ENCODE assay signal across 8 mouse cellular contexts in the genomic region with DNA sequence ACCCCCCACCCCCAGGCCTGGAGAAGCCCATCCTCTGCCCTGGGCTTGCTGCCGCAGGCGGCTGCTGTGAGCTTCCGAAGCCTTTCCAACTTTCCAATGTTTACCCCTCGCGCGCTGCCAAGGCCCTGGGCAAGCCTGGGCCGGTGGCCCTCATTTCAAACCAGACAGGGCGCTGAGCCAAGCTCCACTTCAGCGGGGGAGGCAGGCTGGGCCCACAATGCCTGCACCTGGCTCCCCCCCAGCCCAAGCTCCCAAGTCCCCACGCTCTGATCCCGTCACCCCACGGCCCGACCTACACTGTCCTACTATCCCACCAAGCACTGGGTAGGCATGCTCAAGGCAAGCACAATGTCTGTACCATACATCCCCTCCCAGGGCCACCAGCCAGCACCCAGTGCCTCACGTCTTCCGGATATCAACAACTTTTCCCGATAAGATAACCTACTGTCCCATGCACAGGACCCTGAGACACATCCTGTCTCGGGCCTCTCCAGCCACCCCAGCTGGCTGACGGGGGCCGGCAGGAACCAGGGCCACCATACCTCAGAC. TPM values are rescaled to one million over a fixed set of nuclear protein-coding genes. Genes with fewer than 3 reads are reported as not detected.
A peak's percentile ranks its signal among the peaks of the same experiment; 100 is the strongest.
DNase-seq lines count a peak whose midpoint lies in the region; ATAC-seq and TF ChIP-seq lines count a peak whose summit lies in the region.

No protein-coding gene starts in this region.

- DNase-seq in cerebellum, adult 11-12 months, result peak; percentile 93
- peak; percentile 68 to 79 for DNase-seq in frontal cortex, postnatal 10 days (ENCODE audit: low spot score in 2 of 2)
- no peak for DNase-seq in hindbrain, embryonic 11.5 days (ENCODE audit: low spot score)
- DNase-seq in layer of hippocampus, postnatal 10 days (ENCODE audit: low spot score in 2 of 2), result peak; percentile 87 to 90
- peak; percentile 91 for DNase-seq in lung, postnatal 10 days
- peak; percentile 83 for DNase-seq in right cerebral cortex, postnatal 4 days
- DNase-seq in B cell, adult 2 months, result no peak

- 77% methylated on average over 16 of the region's 19 CpGs for WGBS in hindbrain, embryonic 11.5 days

- no peaks in the 10 kb centered on the region for H3K9me3 ChIP-seq in E14TG2a.4 (ENCODE audit: low read length)
- H3K9me3 ChIP-seq in hindbrain, embryonic 11.5 days (ENCODE audit: control insufficient read depth, low read length), result no peaks in the 10 kb centered on the region

- TF ChIP-seq CTCF in E14TG2a.4 (conservative IDR thresholded peaks at IDR 0.05; ENCODE audit: low read length), result no peak

- peaks cover 3% of the 10 kb centered on the region; the same call in 1 of the 2 replicates for H3K36me3 ChIP-seq in E14TG2a.4 (ENCODE audit: insufficient read depth, low read length)
- H3K36me3 ChIP-seq in hindbrain, embryonic 11.5 days (ENCODE audit: control insufficient read depth, insufficient read depth, low read length), result no peaks in the 10 kb centered on the region

- no peak for ATAC-seq in hindbrain, embryonic 11.5 days (ENCODE audit: low FRiP score)

- H3K27ac ChIP-seq in hindbrain, embryonic 11.5 days (ENCODE audit: low read depth, low read length), result peak overlapping the region; percentile 99

- H3K9ac ChIP-seq in hindbrain, embryonic 11.5 days (ENCODE audit: low read depth, low read length), result peak overlapping the region; percentile 57

- peaks cover 78% of the 10 kb centered on the region for H3K4me1 ChIP-seq in E14TG2a.4 (replicated peaks; ENCODE audit: low read depth, low read length)
- peaks cover 50% of the 10 kb centered on the region for H3K4me1 ChIP-seq in hindbrain, embryonic 11.5 days (replicated peaks; ENCODE audit: control insufficient read depth, insufficient read depth, low read length)

- H3K4me3 ChIP-seq in E14TG2a.4 (replicated peaks; ENCODE audit: low read length), result peak overlapping the region; percentile 56
- H3K4me3 ChIP-seq in hindbrain, embryonic 11.5 days (ENCODE audit: low read depth, low read length), result 0 out of 2 replicates have a peak overlapping the region, but pooled peaks have one; percentile 1

- H3K27me3 ChIP-seq in E14TG2a.4 (ENCODE audit: insufficient read depth, low read length), result no peaks in the 10 kb centered on the region
- H3K27me3 ChIP-seq in hindbrain, embryonic 11.5 days (ENCODE audit: control insufficient read depth, insufficient read depth, low read length), result no peaks in the 10 kb centered on the region

- peak overlapping the region; percentile 46 for H3K4me2 ChIP-seq in hindbrain, embryonic 11.5 days (replicated peaks; ENCODE audit: low read depth, low read length)

RNA-seq across cellular contexts. Expression of a gene that starts 38.8 kb away (rescaled TPM):
- 14.5 and 21.2 TPM in 2 replicates for polyA plus RNA-seq in hindbrain, embryonic 11.5 days (2014; fragmentation: Nextera tagmentation; extraction: Ambion mirVana)
- 100 to 1,000 TPM; 171 to 187 TPM for total RNA-seq in layer of hippocampus, postnatal 10 days (2021)

Comparison
In these comparisons a context has a peak if more than half of its experiments do, and no peak if none do; other contexts are left out.
1. DNase-seq: peak in cerebellum, adult 11-12 months (single experiment), frontal cortex, postnatal 10 days (2 of 2), layer of hippocampus, postnatal 10 days (2 of 2), lung, postnatal 10 days (single experiment) and right cerebral cortex, postnatal 4 days (single experiment); none in hindbrain, embryonic 11.5 days (single experiment) and B cell, adult 2 months (0 of 2).